Mouse (Mus musculus): ENCODE results near the gene Sgf29.

DNA sequence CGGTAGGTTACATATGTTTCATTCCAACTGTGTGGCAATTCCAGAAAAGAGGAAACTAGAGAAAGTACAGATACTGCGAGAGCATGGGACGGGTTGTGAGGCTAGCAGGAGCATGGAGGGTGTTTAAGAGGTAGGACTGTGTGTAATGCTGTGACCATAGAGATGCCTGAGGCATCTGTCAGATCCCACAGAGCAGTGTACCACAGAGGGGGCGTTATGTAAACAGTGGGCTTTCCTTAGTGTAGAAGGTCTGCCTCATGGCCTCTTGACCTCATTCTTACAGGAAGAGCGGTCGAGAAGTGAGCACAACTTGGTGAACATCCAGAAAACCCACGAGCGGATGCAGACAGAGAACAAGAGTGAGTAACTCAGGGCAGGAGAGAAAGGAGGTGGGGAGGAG, 14.5 kb downstream of the Sgf29 start:
- no peak for TF ChIP-seq CTCF (IDR thresholded peaks at IDR 0.05; ENCODE audit: extremely low read depth, insufficient read length, insufficient replicate concordance, low read depth, low read length)
- TF ChIP-seq POLR2A (IDR thresholded peaks at IDR 0.05; ENCODE audit: low read depth, low read length), result no peak

Data from small intestine, adult 2 months (tissue).